Mouse (Mus musculus): ENCODE measurements around the gene Slc35a3. TPM values are rescaled to one million over a fixed set of nuclear protein-coding genes. Genes with fewer than 3 reads are reported as not detected.
"Not testable (repeated sequence)": the region's sequence is repeated elsewhere in the genome, so short reads cannot be mapped to it uniquely, and the experiment has no call there.

The Slc35a3 gene
- polyA plus RNA-seq, 1 experiment = 14.4 TPM

DNA sequence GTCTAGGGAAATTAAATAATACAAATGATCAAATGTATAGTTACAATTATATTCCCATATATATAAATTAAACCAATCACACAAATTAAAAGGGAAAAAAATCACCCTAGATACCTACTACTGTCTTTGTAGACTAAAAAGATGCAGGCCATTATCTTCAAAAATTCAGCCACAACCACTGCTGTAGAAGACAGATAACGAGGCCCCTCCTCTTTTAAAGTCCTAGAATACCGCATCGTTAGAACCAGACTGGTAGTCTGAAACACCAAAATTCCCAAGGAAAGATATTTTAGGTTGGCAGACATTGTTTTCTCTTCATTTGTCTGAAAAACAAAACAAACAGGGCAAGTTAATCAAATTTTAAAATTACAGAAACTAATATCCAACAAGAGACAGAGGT, 18.3 kb downstream of the Slc35a3 start:
- Histone ChIP-seq H3K4me3 (replicated peaks; ENCODE audit: insufficient read depth, low read depth, low read length) (no peak overlapping the region), H3K4me1 (ENCODE audit: control insufficient read depth, insufficient read depth, low read length) (no peaks in the 10 kb centered on the region), H3K27ac (ENCODE audit: insufficient read depth, low read length) (no peak overlapping the region), H3K27me3 (ENCODE audit: control insufficient read depth, insufficient read depth, low read length) (no peaks in the 10 kb centered on the region)
- DNase-seq = no peak
- 95% methylated on average over 3 of the region's 3 CpGs for WGBS
- TF ChIP-seq CTCF (IDR thresholded peaks at IDR 0.05; ENCODE audit: borderline replicate concordance, insufficient read depth, low read depth, low read length) (no peak), POLR2A (IDR thresholded peaks at IDR 0.05; ENCODE audit: borderline replicate concordance, insufficient read depth, low read length) (no peak)

- no peak for DNase-seq
- no peak for TF ChIP-seq CTCF (IDR thresholded peaks at IDR 0.05; ENCODE audit: borderline replicate concordance, insufficient read depth, low read depth, low read length)
- no peak for TF ChIP-seq POLR2A (IDR thresholded peaks at IDR 0.05; ENCODE audit: borderline replicate concordance, insufficient read depth, low read length)
- no peaks in the 10 kb centered on the region for H3K4me1 ChIP-seq (ENCODE audit: control insufficient read depth, insufficient read depth, low read length)
- no peak within 1 kb of the TSS for H3K27ac ChIP-seq (ENCODE audit: insufficient read depth, low read length)
- no peak within 1 kb of the TSS for H3K4me3 ChIP-seq (replicated peaks; ENCODE audit: insufficient read depth, low read depth, low read length)
- 86% methylated on average over 1 of the region's 1 CpGs for WGBS
- no peaks in the 10 kb centered on the region for H3K27me3 ChIP-seq (ENCODE audit: control insufficient read depth, insufficient read depth, low read length)
Observed at GRCm38 (mm10) chr3:116681160-116681559, 31.5 kb downstream of the Slc35a3 start, which contains the start of gene Gm43191. Gm43191 (minus strand) TSS chr3:116681260.

DNA sequence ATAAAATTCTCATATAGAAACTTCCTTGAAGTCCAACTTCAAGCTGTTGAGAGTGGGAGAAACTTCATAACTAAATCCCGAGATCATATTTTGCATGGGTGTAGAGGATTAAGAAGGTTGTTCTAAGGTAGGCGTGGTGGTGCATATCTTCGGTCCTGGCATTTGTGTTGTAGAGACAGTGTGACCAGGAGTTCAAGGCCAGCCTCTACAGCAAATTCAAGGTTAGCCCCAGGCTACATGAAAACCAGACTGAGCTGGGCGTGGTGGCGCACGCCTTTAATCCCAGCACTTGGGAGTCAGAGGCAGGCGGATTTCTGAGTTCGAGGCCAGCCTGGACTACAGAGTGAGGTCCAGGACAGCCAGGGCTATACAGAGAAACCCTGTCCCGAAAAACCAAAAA, 48.4 kb downstream of the Slc35a3 start:
- H3K4me1 ChIP-seq (ENCODE audit: control insufficient read depth, insufficient read depth, low read length); DNase-seq; H3K4me3 ChIP-seq (replicated peaks; ENCODE audit: insufficient read depth, low read depth, low read length); H3K27ac ChIP-seq (ENCODE audit: insufficient read depth, low read length); H3K27me3 ChIP-seq (ENCODE audit: control insufficient read depth, insufficient read depth, low read length): not testable (repeated sequence)
- 95% methylated on average over 9 of the region's 9 CpGs for WGBS

DNA sequence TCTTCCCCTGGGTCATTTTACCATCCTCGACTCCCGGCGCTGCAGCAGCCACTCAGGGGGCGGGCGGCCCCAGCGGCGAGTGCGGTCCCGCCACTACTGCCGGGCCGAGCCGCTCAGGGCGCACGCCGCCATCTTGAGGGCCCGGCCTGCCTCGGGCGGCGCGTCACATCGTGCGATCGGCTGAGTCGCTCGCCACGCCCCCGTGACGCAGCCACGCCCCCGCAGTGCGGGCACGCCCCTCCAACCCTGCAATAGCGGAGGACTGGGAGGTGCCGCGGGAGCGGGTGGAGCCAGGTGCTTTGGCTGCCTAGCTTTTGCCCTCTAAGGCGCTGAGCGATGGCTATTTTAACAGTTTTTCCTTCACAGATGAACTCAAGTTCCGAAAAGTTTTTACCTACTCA, 50.2 kb downstream of the Slc35a3 start, which contains the start of gene Mfsd14a:
Gene Mfsd14a, minus strand, starts transcription at position 215 of the 401 bp plus-strand sequence.
- Histone ChIP-seq H3K27me3 (ENCODE audit: control insufficient read depth, insufficient read depth, low read length) (no peaks in the 10 kb centered on the region), H3K4me1 (ENCODE audit: control insufficient read depth, insufficient read depth, low read length) (peaks cover 11% of the 10 kb centered on the region), H3K4me3 (replicated peaks; ENCODE audit: insufficient read depth, low read depth, low read length) (peak within 1 kb of the TSS; percentile 64), H3K27ac (ENCODE audit: insufficient read depth, low read length) (peak within 1 kb of the TSS; percentile 25)
- DNase-seq = peak; percentile 98 to 99
- WGBS = under 1% methylated on average over 39 of the region's 39 CpGs
- TF ChIP-seq POLR2A (IDR thresholded peaks at IDR 0.05; ENCODE audit: borderline replicate concordance, insufficient read depth, low read length) = peak; percentile 87
- TF ChIP-seq CTCF (IDR thresholded peaks at IDR 0.05; ENCODE audit: borderline replicate concordance, insufficient read depth, low read depth, low read length) = no peak

DNA sequence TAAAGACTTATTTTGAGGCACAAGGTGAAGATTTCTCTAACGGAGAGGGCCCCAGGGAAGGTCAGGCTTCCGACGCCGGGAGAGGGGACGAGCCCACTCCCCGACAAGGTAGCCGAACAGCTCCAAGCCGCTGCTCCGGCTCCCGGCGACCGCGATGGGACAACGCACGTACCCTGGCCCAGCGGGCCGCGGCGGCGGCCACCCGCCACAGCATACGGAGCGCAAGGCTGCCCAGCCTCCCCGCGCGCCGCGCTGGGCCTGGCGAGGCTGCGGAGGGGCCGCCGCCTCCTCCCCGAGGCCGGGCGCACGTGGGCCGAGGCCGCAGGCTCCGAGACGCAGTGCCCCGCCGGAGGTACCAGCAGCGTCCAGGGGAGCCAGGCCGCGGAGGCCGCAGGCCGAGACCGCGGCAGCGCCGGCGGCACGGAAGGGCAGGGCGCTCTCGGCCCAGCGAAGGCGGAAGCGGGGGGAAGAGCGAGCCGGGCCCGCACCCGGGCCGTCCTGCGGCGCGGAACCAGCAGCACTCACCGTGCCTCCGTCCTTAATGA, 50.7 kb downstream of the Slc35a3 start:
- H3K27ac ChIP-seq (ENCODE audit: insufficient read depth, low read length) = peak overlapping the region; percentile 25
- peak overlapping the region; percentile 64 for H3K4me3 ChIP-seq (replicated peaks; ENCODE audit: insufficient read depth, low read depth, low read length)
- no peaks in the 10 kb centered on the region for H3K27me3 ChIP-seq (ENCODE audit: control insufficient read depth, insufficient read depth, low read length)
- WGBS = under 1% methylated on average over 64 of the region's 68 CpGs
- DNase-seq = no peak
- peaks cover 11% of the 10 kb centered on the region for H3K4me1 ChIP-seq (ENCODE audit: control insufficient read depth, insufficient read depth, low read length)
- TF ChIP-seq POLR2A (IDR thresholded peaks at IDR 0.05; ENCODE audit: borderline replicate concordance, insufficient read depth, low read length) (no peak), CTCF (IDR thresholded peaks at IDR 0.05; ENCODE audit: borderline replicate concordance, insufficient read depth, low read depth, low read length) (no peak)

GRCm38 (mm10) chr3:116661288-116661869, 51.3 kb downstream of the Slc35a3 start:
- peak overlapping the region; percentile 25 for H3K27ac ChIP-seq (ENCODE audit: insufficient read depth, low read length)
- peak overlapping the region; percentile 64 for H3K4me3 ChIP-seq (replicated peaks; ENCODE audit: insufficient read depth, low read depth, low read length)
- H3K27me3 ChIP-seq (ENCODE audit: control insufficient read depth, insufficient read depth, low read length) = no peaks in the 10 kb centered on the region
- H3K4me1 ChIP-seq (ENCODE audit: control insufficient read depth, insufficient read depth, low read length) = peaks cover 11% of the 10 kb centered on the region
- WGBS = 1% methylated on average over 16 of the region's 16 CpGs
- no peak for DNase-seq
- no peak for TF ChIP-seq POLR2A (IDR thresholded peaks at IDR 0.05; ENCODE audit: borderline replicate concordance, insufficient read depth, low read length)
- no peak for TF ChIP-seq CTCF (IDR thresholded peaks at IDR 0.05; ENCODE audit: borderline replicate concordance, insufficient read depth, low read depth, low read length)

DNA sequence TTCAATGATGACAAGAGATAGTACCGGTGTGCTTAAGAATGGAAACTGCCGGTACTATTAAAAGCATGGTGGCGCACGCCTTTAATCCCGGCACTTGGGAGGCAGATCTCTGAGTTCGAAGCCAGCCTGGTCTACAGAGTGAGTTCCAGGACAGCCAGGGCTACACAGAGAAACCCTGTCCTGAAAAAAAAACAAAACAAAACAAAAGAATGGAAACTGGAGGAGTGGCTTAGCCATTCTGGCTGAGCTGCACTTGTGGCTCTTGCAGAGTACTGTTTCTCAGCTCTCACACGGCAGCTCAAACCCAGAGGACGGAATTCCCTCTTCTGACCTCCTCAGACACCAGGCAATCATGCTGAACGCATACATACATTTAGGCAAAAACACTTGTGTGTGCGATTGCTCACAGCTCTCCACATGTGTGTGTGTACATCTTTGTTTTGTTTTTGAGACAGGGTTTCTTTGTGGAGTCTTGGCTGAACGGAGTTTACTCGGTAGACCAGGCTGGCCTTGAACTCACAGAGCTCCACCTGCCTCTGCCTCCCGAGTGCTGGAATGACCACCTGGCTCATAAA, 52.7 kb downstream of the Slc35a3 start:
- DNase-seq = no peak
- H3K27ac ChIP-seq (ENCODE audit: insufficient read depth, low read length) = no peak overlapping the region
- TF ChIP-seq CTCF (IDR thresholded peaks at IDR 0.05; ENCODE audit: borderline replicate concordance, insufficient read depth, low read depth, low read length) (no peak), POLR2A (IDR thresholded peaks at IDR 0.05; ENCODE audit: borderline replicate concordance, insufficient read depth, low read length) (no peak)
- no peaks in the 10 kb centered on the region for H3K27me3 ChIP-seq (ENCODE audit: control insufficient read depth, insufficient read depth, low read length)
- no peak overlapping the region for H3K4me3 ChIP-seq (replicated peaks; ENCODE audit: insufficient read depth, low read depth, low read length)
- 78% methylated on average over 13 of the region's 13 CpGs for WGBS
- peaks cover 11% of the 10 kb centered on the region for H3K4me1 ChIP-seq (ENCODE audit: control insufficient read depth, insufficient read depth, low read length)

DNA sequence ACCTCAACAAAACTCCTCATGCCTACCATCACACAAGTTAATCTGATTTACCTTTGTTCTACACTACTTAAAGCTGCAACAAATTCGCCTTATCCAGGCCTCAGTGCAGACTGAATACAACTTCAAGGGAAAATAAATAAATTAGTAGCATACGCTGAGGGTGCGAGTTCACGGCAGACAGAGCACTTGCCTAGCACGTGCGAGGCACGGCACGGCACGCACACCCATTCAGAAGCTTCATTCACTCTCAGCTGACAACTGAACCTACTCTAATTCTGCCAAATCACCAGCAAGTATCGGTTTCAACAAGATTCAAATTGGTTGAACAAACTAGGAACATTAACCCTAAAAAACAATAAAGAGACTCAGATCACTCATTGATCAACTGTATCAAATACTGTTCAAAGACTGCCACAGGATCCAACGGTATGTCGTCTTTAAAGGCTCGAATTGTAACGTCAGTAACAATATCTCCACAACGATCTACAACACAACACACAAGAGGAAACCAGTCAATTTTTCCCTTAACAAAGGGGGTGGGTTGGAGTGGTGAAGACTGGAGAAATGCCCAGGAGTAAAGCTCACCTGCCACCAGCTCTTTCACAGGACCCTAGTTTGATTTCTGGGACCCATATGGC, 53.6 kb downstream of the Slc35a3 start:
- DNase-seq = no peak
- no peak for TF ChIP-seq POLR2A (IDR thresholded peaks at IDR 0.05; ENCODE audit: borderline replicate concordance, insufficient read depth, low read length)
- no peak for TF ChIP-seq CTCF (IDR thresholded peaks at IDR 0.05; ENCODE audit: borderline replicate concordance, insufficient read depth, low read depth, low read length)
- Histone ChIP-seq H3K27ac (ENCODE audit: insufficient read depth, low read length) (no peak overlapping the region), H3K4me3 (replicated peaks; ENCODE audit: insufficient read depth, low read depth, low read length) (no peak overlapping the region), H3K4me1 (ENCODE audit: control insufficient read depth, insufficient read depth, low read length) (peaks cover 11% of the 10 kb centered on the region), H3K27me3 (ENCODE audit: control insufficient read depth, insufficient read depth, low read length) (no peaks in the 10 kb centered on the region)
- 80% methylated on average over 15 of the region's 15 CpGs for WGBS

All from cerebellum, adult 2 months (tissue).